Mouse (Mus musculus) thymus, adult 2 months (tissue): ENCODE data around the gene Frmd4a.

Experiments used
- CTCF ChIP-seq: fragments of 200-500 bp; IDR thresholded peaks from 2 replicates; pipeline ENCODE4 v1.5.1; 2012; ENCODE audit warnings: mild to moderate bottlenecking, control low read depth, low read length, moderate library complexity, borderline replicate concordance; ENCODE audit not compliant: control insufficient read depth, poor library complexity, insufficient read depth; ENCODE audit errors: extremely low read depth
- POLR2A ChIP-seq: fragments of 200-500 bp; IDR thresholded peaks from 2 replicates; pipeline ENCODE4 v1.6.1; 2012; ENCODE audit warnings: mild to moderate bottlenecking, low read length, control low read depth, moderate library complexity; ENCODE audit not compliant: control insufficient read depth, poor library complexity, insufficient read depth; ENCODE audit errors: extremely low read depth

DNA sequence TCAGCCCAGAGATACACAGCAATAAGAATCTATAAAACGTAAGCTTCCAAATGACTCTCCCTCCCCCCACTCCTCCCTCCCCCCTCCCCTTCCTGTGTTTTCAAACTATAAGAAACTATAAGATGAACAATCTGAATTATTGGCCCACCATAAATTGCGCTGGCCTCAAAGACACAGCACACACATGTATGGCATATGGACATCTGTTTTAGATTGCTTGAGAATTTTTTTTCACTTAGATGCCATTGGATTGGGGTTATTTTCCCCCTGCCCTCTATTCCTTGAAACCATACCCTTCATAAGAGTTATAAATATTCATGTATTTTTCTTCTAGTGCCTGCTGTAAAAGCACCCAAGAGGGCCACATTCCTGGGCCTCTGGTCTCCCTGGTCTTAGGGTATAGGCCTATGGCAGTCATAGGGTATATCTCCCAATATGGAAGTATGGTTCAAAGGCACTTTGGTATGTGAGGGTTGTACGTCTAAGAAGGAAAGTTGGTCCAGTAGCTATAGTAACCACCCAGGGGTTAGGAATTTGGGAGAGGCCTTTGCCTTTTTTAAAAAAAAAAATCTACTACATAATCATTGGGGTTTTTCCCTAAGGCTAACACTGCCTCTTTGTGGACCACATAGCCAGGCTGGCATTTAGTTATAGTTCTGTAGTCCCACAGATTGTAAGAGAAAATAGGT is 322.2 kb downstream of the Frmd4a start:
- TF ChIP-seq CTCF = no peak
- no peak for TF ChIP-seq POLR2A
